ENCODE assay signal across 16 mouse cellular contexts in the genomic region with DNA sequence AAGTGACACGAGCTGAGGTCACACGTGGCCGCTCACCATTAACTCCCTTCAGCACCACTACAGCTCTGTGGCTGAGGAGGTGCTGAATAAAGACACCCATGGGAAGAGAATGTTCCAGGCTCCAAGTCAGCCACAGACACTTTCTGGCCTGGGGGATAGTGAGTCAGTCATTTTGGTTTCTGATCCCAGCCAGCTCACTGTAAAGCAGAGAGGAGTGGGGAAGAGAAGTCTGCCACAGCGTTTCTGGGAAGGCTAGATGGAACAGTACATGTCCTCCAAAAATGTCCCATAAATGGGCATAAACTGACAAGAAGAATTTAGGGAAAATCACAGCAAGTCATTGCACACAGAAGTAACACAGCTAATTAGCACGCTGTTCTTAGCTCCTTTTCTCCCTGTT. TPM values are rescaled to one million over a fixed set of nuclear protein-coding genes. Genes with fewer than 3 reads are reported as not detected.
DNase-seq lines count a peak whose midpoint lies in the region.
"Had no signal": no experiment of that assay in that cellular context is flagged by ENCODE, and none has a peak within 500 bp of the region (broad histone marks: within the 10 kb centered on the region; RNA-seq: fewer than 3 reads in every experiment).

No protein-coding gene starts in this region.

- H3K36me3 ChIP-seq in heart, embryonic 10.5 days: no peaks in the 10 kb centered on the region
- H3K36me3 ChIP-seq: embryonic facial prominence, embryonic 13.5 days; heart, embryonic 13.5 days; limb, embryonic 10.5 days; liver, embryonic 12.5 days had no signal

- no peak overlapping the region for H3K27ac ChIP-seq in heart, embryonic 10.5 days
- H3K27ac ChIP-seq: embryonic facial prominence, embryonic 13.5 days; forebrain, embryonic 13.5 days; heart, embryonic 13.5 days; limb, embryonic 10.5 days; liver, embryonic 12.5 days had no signal

- no peaks in the 10 kb centered on the region for H3K4me1 ChIP-seq in heart, embryonic 10.5 days
- H3K4me1 ChIP-seq: embryonic facial prominence, embryonic 13.5 days; forebrain, embryonic 13.5 days; heart, embryonic 13.5 days; limb, embryonic 10.5 days; liver, embryonic 12.5 days had no signal

- no peak overlapping the region for H3K4me3 ChIP-seq in heart, embryonic 10.5 days
- H3K4me3 ChIP-seq: embryonic facial prominence, embryonic 13.5 days; forebrain, embryonic 13.5 days; heart, embryonic 13.5 days; limb, embryonic 10.5 days; liver, embryonic 12.5 days had no signal

- H3K27me3 ChIP-seq in heart, embryonic 10.5 days (ENCODE audit: insufficient read depth, poor library complexity, severe bottlenecking): no peaks in the 10 kb centered on the region
- H3K27me3 ChIP-seq: embryonic facial prominence, embryonic 13.5 days; forebrain, embryonic 13.5 days; heart, embryonic 13.5 days; liver, embryonic 12.5 days had no signal

- DNase-seq in heart, adult 9 months (ENCODE audit: low spot score in 2 of 2): peak; percentile 7 to 13
- DNase-seq in heart, embryonic 10.5 days (ENCODE audit: low spot score): no peak
- DNase-seq in right cerebral cortex, adult 2 months (ENCODE audit: low spot score in 2 of 2): peak; percentile 23 to 34
- no peak for DNase-seq in right cerebral cortex, postnatal 4 days
- peak; percentile 6 for DNase-seq in brain, embryonic 18.5 days (ENCODE audit: low read depth, low spot score)
- DNase-seq in thymus, postnatal 14 days: no peak
- DNase-seq in kidney, postnatal 4 days: no peak
- DNase-seq: cerebellum, postnatal 36 days; gastrocnemius, postnatal 14 days; heart, postnatal 4 days; kidney, adult 2 months had no signal

- no peaks in the 10 kb centered on the region for H3K9me3 ChIP-seq in heart, embryonic 10.5 days
- H3K9me3 ChIP-seq: embryonic facial prominence, embryonic 13.5 days; forebrain, embryonic 13.5 days; heart, embryonic 13.5 days; limb, embryonic 10.5 days; liver, embryonic 12.5 days had no signal

- WGBS in heart, embryonic 10.5 days: 78% methylated on average over 5 of the region's 5 CpGs

RNA-seq across cellular contexts. Expression of a gene that starts 52.4 kb away (rescaled TPM):
- polyA plus RNA-seq in heart, embryonic 10.5 days (2016; fragmentation: Nextera tagmentation; extraction: Ambion mirVana): not detected in 2 replicates
- polyA plus RNA-seq: forebrain, embryonic 13.5 days; heart, embryonic 13.5 days; limb, embryonic 10.5 days had no signal

RNA-seq across cellular contexts. Expression of a gene that starts 56.8 kb away (rescaled TPM):
- 10.2 and 15.4 TPM in 2 replicates for polyA plus RNA-seq in heart, embryonic 10.5 days (2016; fragmentation: Nextera tagmentation; extraction: Ambion mirVana)

Comparison
In these comparisons a context has a peak if more than half of its experiments do, and no peak if none do; other contexts are left out.
1. DNase-seq: peak in heart, adult 9 months (2 of 2), right cerebral cortex, adult 2 months (2 of 2) and brain, embryonic 18.5 days (single experiment); none in heart, embryonic 10.5 days (single experiment), right cerebral cortex, postnatal 4 days (single experiment), thymus, postnatal 14 days (single experiment) and kidney, postnatal 4 days (0 of 2).